Mouse (Mus musculus) lung, postnatal 0 days (tissue): ENCODE measurements around the gene Hspg2.

Experiments used
- CTCF ChIP-seq: IDR thresholded peaks from 2 replicates; pipeline ENCODE4 v1.5.1; 2016; ENCODE audit warnings: antibody characterized with exemption, mild to moderate bottlenecking
- EP300 ChIP-seq: IDR thresholded peaks from 2 replicates; pipeline ENCODE4 v1.6.1; 2016; ENCODE audit warnings: antibody characterized with exemption, mild to moderate bottlenecking, control low read depth

DNA sequence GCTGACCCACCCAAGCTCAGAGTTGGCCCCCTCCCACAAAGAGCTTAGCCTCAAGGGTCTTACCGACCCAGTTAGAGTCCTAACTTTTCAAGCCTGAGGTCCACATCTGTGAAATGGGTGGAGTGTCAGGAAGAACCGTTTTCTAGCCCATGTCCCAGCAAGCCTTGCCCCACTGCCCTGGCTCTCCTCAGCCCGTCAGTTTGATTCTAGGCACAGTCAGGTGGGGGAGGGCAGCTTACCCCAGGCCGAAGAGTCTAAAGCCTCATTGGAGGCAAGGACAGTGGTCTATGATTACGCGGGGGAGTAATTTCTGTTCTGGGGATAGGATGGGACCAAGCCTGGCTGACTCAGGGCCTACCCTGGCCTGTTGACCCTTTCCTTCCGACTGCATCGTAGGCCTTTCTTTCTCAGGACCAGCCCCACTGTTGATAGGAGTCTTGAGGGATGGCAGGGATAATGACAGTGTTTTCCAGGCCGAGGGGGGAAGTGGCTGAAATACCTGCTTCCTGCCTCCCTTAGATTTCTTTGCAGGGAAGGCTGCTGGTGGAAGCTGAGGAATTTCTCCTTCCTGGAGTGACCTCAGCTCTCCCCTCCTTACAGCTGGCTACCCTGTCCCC is 2.2 kb downstream of the Hspg2 start:
- TF ChIP-seq EP300, result no peak
- no peak for TF ChIP-seq CTCF
